Comparison of ENCODE assay signal across 8 mouse cellular contexts in genomic region chr10:78413152-78413520, GRCm38 (mm10). TPM values are rescaled to one million over a fixed set of nuclear protein-coding genes. Genes with fewer than 3 reads are reported as not detected.
DNase-seq lines count a peak whose midpoint lies in the region; ATAC-seq and TF ChIP-seq lines count a peak whose summit lies in the region.

No protein-coding gene starts in this region.

- no peak overlapping the region for H3K27ac ChIP-seq in heart, postnatal 0 days (ENCODE audit: low read depth)
- H3K27ac ChIP-seq in brown adipose tissue, adult 24 weeks (replicated peaks; ENCODE audit: low read depth, low read length) = no peak overlapping the region
- peak overlapping the region; percentile 90; the same call in 1 of the 2 replicates for H3K27ac ChIP-seq in hindbrain, postnatal 0 days
- peak overlapping the region; percentile 88 for H3K27ac ChIP-seq in midbrain, embryonic 15.5 days

- no peaks in the 10 kb centered on the region for H3K27me3 ChIP-seq in heart, postnatal 0 days (ENCODE audit: control insufficient read depth, insufficient read depth, low read length)
- H3K27me3 ChIP-seq in hindbrain, postnatal 0 days (ENCODE audit: insufficient read depth, low read length) = no peaks in the 10 kb centered on the region
- no peaks in the 10 kb centered on the region for H3K27me3 ChIP-seq in midbrain, embryonic 15.5 days (replicated peaks)

- intact Hi-C loops in left cerebral cortex, postnatal 36 days (cut with DNase I) = no loop called here

- no peaks in the 10 kb centered on the region for H3K9me3 ChIP-seq in heart, postnatal 0 days (replicated peaks; ENCODE audit: control insufficient read depth, low read length)
- no peaks in the 10 kb centered on the region for H3K9me3 ChIP-seq in hindbrain, postnatal 0 days (ENCODE audit: low read length)
- no peaks in the 10 kb centered on the region for H3K9me3 ChIP-seq in midbrain, embryonic 15.5 days

- peak overlapping the region; percentile 78; the same call in 1 of the 2 replicates for H3K9ac ChIP-seq in heart, postnatal 0 days (replicated peaks; ENCODE audit: low read depth, low read length)
- peak overlapping the region; percentile 78 for H3K9ac ChIP-seq in hindbrain, postnatal 0 days (replicated peaks; ENCODE audit: low read length)
- H3K9ac ChIP-seq in midbrain, embryonic 15.5 days = peak overlapping the region; percentile 66

- no peak for TF ChIP-seq EP300 in heart, postnatal 0 days (IDR thresholded peaks at IDR 0.05; ENCODE audit: low read depth)

- H3K36me3 ChIP-seq in heart, postnatal 0 days (replicated peaks; ENCODE audit: control insufficient read depth, insufficient read depth, low read length) = peaks cover 27% of the 10 kb centered on the region
- H3K36me3 ChIP-seq in hindbrain, postnatal 0 days (ENCODE audit: insufficient read depth, low read length) = peaks cover 19% of the 10 kb centered on the region
- peaks cover 13% of the 10 kb centered on the region for H3K36me3 ChIP-seq in midbrain, embryonic 15.5 days (replicated peaks)

- ATAC-seq in heart, postnatal 0 days (ENCODE audit: insufficient read depth, low read depth) = no peak; the same call in 1 of the 2 replicates
- no peak; the same call in 1 of the 2 replicates for ATAC-seq in hindbrain, postnatal 0 days
- ATAC-seq in midbrain, embryonic 15.5 days (replicated peaks) = peak; percentile 74
- no peak; the same call in 1 of the 2 replicates for ATAC-seq in frontal cortex, adult (ENCODE audit: low TSS enrichment)

- peak overlapping the region; percentile 94 for H3K4me3 ChIP-seq in heart, postnatal 0 days (ENCODE audit: low read depth, low read length)
- H3K4me3 ChIP-seq in brown adipose tissue, adult 24 weeks (ENCODE audit: insufficient read depth, low read depth, low read length) = peak overlapping the region; percentile 90
- peak overlapping the region; percentile 80 for H3K4me3 ChIP-seq in hindbrain, postnatal 0 days (ENCODE audit: low read length)
- peak overlapping the region; percentile 76 for H3K4me3 ChIP-seq in midbrain, embryonic 15.5 days

- WGBS in heart, postnatal 0 days = 38% methylated on average over 7 of the region's 7 CpGs
- 36% methylated on average over 7 of the region's 7 CpGs for WGBS in hindbrain, postnatal 0 days
- WGBS in midbrain, embryonic 15.5 days = 49% methylated on average over 7 of the region's 7 CpGs

- peak overlapping the region; percentile 73 for H3K4me2 ChIP-seq in heart, postnatal 0 days (ENCODE audit: low read depth, low read length)
- peak overlapping the region; percentile 80 for H3K4me2 ChIP-seq in hindbrain, postnatal 0 days (ENCODE audit: low read depth, low read length)
- H3K4me2 ChIP-seq in midbrain, embryonic 15.5 days = peak overlapping the region; percentile 85

- no peaks in the 10 kb centered on the region; the same call in 1 of the 2 replicates for H3K4me1 ChIP-seq in heart, postnatal 0 days (ENCODE audit: control insufficient read depth, insufficient read depth)
- peaks cover 2% of the 10 kb centered on the region; the same call in 1 of the 2 replicates for H3K4me1 ChIP-seq in brown adipose tissue, adult 24 weeks (ENCODE audit: control insufficient read depth, insufficient read depth, insufficient read length, low read length)
- no peaks in the 10 kb centered on the region for H3K4me1 ChIP-seq in hindbrain, postnatal 0 days (ENCODE audit: insufficient read depth, low read length)
- peaks cover 16% of the 10 kb centered on the region for H3K4me1 ChIP-seq in midbrain, embryonic 15.5 days

- DNase-seq in heart, postnatal 0 days (ENCODE audit: low spot score) = no peak
- DNase-seq in heart, adult 8-10 months (ENCODE audit: low spot score) = no peak
- no peak for DNase-seq in hindbrain, postnatal 0 days (ENCODE audit: low spot score)
- no peak for DNase-seq in embryo, embryonic 10.5 days (ENCODE audit: low spot score)
- no peak for DNase-seq in left cerebral cortex, postnatal 36 days (ENCODE audit: low spot score in 2 of 2)

- TF ChIP-seq CTCF in heart, postnatal 0 days (IDR thresholded peaks at IDR 0.05; ENCODE audit: low read depth) = no peak
- TF ChIP-seq CTCF in hindbrain, postnatal 0 days (IDR thresholded peaks at IDR 0.05; ENCODE audit: low read depth) = no peak

RNA-seq across cellular contexts. Expression of gene Rrp1, which starts 0.3 kb away (rescaled TPM):
- 86.6 and 119 TPM in 2 replicates for total RNA-seq in heart, postnatal 0 days (2014; rRNA removed; ENCODE audit: low replicate concordance)
- 169 and 177 TPM in 2 replicates for polyA plus RNA-seq in heart, postnatal 0 days (2015; fragmentation: Nextera tagmentation; extraction: Ambion mirVana)
- 100 to 1,000 TPM in 2 of 4 experiments, 10 to 100 TPM in 2; 87.2 to 106 (median 96.3) TPM for total RNA-seq in heart, adult 8-10 months (2022)
- polyA plus RNA-seq in brown adipose tissue, adult 24 weeks (2012; ENCODE audit: insufficient read depth, insufficient read length, missing spikeins) = 52.5 and 65.4 TPM in 2 replicates
- total RNA-seq in hindbrain, postnatal 0 days (2014; rRNA removed) = 176 and 179 TPM in 2 replicates
- 429 and 435 TPM in 2 replicates for polyA plus RNA-seq in hindbrain, postnatal 0 days (2015; fragmentation: Nextera tagmentation; extraction: Ambion mirVana)
- 419 and 432 TPM in 2 replicates for polyA plus RNA-seq in midbrain, embryonic 15.5 days (2015; fragmentation: Nextera tagmentation; extraction: Ambion mirVana)
- total RNA-seq in left cerebral cortex, postnatal 36 days (2021) = 100 to 1,000 TPM; 348 to 358 TPM

RNA-seq across cellular contexts. Expression of gene Cstb, which starts 12.3 kb away (rescaled TPM):
- 21.8 and 99.5 TPM in 2 replicates for total RNA-seq in heart, postnatal 0 days (2014; rRNA removed; ENCODE audit: low replicate concordance)
- 149 and 153 TPM in 2 replicates for polyA plus RNA-seq in heart, postnatal 0 days (2015; fragmentation: Nextera tagmentation; extraction: Ambion mirVana)
- total RNA-seq in heart, adult 8-10 months (2022) = 10 to 100 TPM; 16.4 to 26.2 (median 24.4) TPM
- 192 and 249 TPM in 2 replicates for polyA plus RNA-seq in brown adipose tissue, adult 24 weeks (2012; ENCODE audit: insufficient read depth, insufficient read length, missing spikeins)
- 80.6 and 84.4 TPM in 2 replicates for total RNA-seq in hindbrain, postnatal 0 days (2014; rRNA removed)
- 147 and 148 TPM in 2 replicates for polyA plus RNA-seq in hindbrain, postnatal 0 days (2015; fragmentation: Nextera tagmentation; extraction: Ambion mirVana)
- 83.9 and 92.7 TPM in 2 replicates for polyA plus RNA-seq in midbrain, embryonic 15.5 days (2015; fragmentation: Nextera tagmentation; extraction: Ambion mirVana)
- 10 to 100 TPM; 35.4 to 42.4 TPM for total RNA-seq in left cerebral cortex, postnatal 36 days (2021)

RNA-seq across cellular contexts. Expression of gene Pdxk, which starts 51.6 kb away (rescaled TPM):
- 3.7 and 4.5 TPM in 2 replicates for total RNA-seq in heart, postnatal 0 days (2014; rRNA removed; ENCODE audit: low replicate concordance)
- 3.8 and 4.6 TPM in 2 replicates for polyA plus RNA-seq in heart, postnatal 0 days (2015; fragmentation: Nextera tagmentation; extraction: Ambion mirVana)
- 10 to 100 TPM; 12.9 to 14.3 (median 13.4) TPM for total RNA-seq in heart, adult 8-10 months (2022)
- 21.2 and 28.2 TPM in 2 replicates for polyA plus RNA-seq in brown adipose tissue, adult 24 weeks (2012; ENCODE audit: insufficient read depth, insufficient read length, missing spikeins)
- 63.1 and 70.7 TPM in 2 replicates for total RNA-seq in hindbrain, postnatal 0 days (2014; rRNA removed)
- 42.8 and 45.8 TPM in 2 replicates for polyA plus RNA-seq in hindbrain, postnatal 0 days (2015; fragmentation: Nextera tagmentation; extraction: Ambion mirVana)
- 48.9 and 52.3 TPM in 2 replicates for polyA plus RNA-seq in midbrain, embryonic 15.5 days (2015; fragmentation: Nextera tagmentation; extraction: Ambion mirVana)
- 100 to 1,000 TPM; 114 to 120 TPM for total RNA-seq in left cerebral cortex, postnatal 36 days (2021)

Comparison
In these comparisons a context has a peak if more than half of its experiments do, and no peak if none do; other contexts are left out.
1. H3K27ac ChIP-seq: peak in hindbrain, postnatal 0 days (single experiment) and midbrain, embryonic 15.5 days (single experiment); none in heart, postnatal 0 days (single experiment) and brown adipose tissue, adult 24 weeks (single experiment).
2. Peak in every context shown above with its lines, with median percentiles within 50 percentile points of each other: H3K4me2 ChIP-seq, H3K4me3 ChIP-seq and H3K9ac ChIP-seq.